Comparison of ENCODE assay signal across 13 mouse cellular contexts in genomic region chr1:74084752-74085151, GRCm38 (mm10). TPM values are rescaled to one million over a fixed set of nuclear protein-coding genes. Genes with fewer than 3 reads are reported as not detected.
DNase-seq lines count a peak whose midpoint lies in the region; ATAC-seq and TF ChIP-seq lines count a peak whose summit lies in the region.
"Had no signal": no experiment of that assay in that cellular context is flagged by ENCODE, and none has a peak within 500 bp of the region (broad histone marks: within the 10 kb centered on the region; RNA-seq: fewer than 3 reads in every experiment).

No protein-coding gene starts in this region.

- WGBS in heart, embryonic 10.5 days: 33% methylated on average over 5 of the region's 5 CpGs
- 32% methylated on average over 5 of the region's 5 CpGs for WGBS in kidney, postnatal 0 days
- WGBS in limb, embryonic 12.5 days: 31% methylated on average over 5 of the region's 5 CpGs
- WGBS in liver, embryonic 11.5 days: 39% methylated on average over 5 of the region's 5 CpGs

- H3K27ac ChIP-seq in heart, embryonic 10.5 days: peak overlapping the region; percentile 31; the same call in 1 of the 2 replicates
- peak overlapping the region; percentile 64 for H3K27ac ChIP-seq in kidney, postnatal 0 days
- peak overlapping the region; percentile 45; the same call in 1 of the 2 replicates for H3K27ac ChIP-seq in limb, embryonic 12.5 days
- no peak overlapping the region for H3K27ac ChIP-seq in liver, embryonic 11.5 days (ENCODE audit: low read depth, low read length)
- H3K27ac ChIP-seq: hindbrain, embryonic 15.5 days; liver, embryonic 15.5 days had no signal

- TF ChIP-seq CTCF in kidney, postnatal 0 days (IDR thresholded peaks at IDR 0.05; ENCODE audit: low read depth): no peak

- no peak overlapping the region for H3K4me2 ChIP-seq in kidney, postnatal 0 days (ENCODE audit: low read length)
- no peak overlapping the region for H3K4me2 ChIP-seq in limb, embryonic 12.5 days
- H3K4me2 ChIP-seq in liver, embryonic 11.5 days: no peak overlapping the region
- H3K4me2 ChIP-seq: hindbrain, embryonic 15.5 days; liver, embryonic 15.5 days had no signal

- H3K36me3 ChIP-seq in heart, embryonic 10.5 days: no peaks in the 10 kb centered on the region
- no peaks in the 10 kb centered on the region for H3K36me3 ChIP-seq in kidney, postnatal 0 days (ENCODE audit: insufficient read depth, low read length)
- peaks cover 9% of the 10 kb centered on the region for H3K36me3 ChIP-seq in limb, embryonic 12.5 days
- H3K36me3 ChIP-seq in liver, embryonic 11.5 days (ENCODE audit: control insufficient read depth, insufficient read depth, low read length): no peaks in the 10 kb centered on the region
- H3K36me3 ChIP-seq: hindbrain, embryonic 15.5 days; liver, embryonic 15.5 days had no signal

- peaks cover 48% of the 10 kb centered on the region for H3K4me1 ChIP-seq in heart, embryonic 10.5 days
- H3K4me1 ChIP-seq in kidney, postnatal 0 days (replicated peaks; ENCODE audit: insufficient read depth, low read length): peaks cover 24% of the 10 kb centered on the region
- H3K4me1 ChIP-seq in limb, embryonic 12.5 days (replicated peaks): peaks cover 62% of the 10 kb centered on the region
- peaks cover 24% of the 10 kb centered on the region for H3K4me1 ChIP-seq in liver, embryonic 11.5 days (replicated peaks; ENCODE audit: control insufficient read depth, insufficient read depth, low read length)

- H3K4me3 ChIP-seq in heart, embryonic 10.5 days: no peak overlapping the region
- no peak overlapping the region for H3K4me3 ChIP-seq in kidney, postnatal 0 days (replicated peaks; ENCODE audit: low read depth, low read length)
- H3K4me3 ChIP-seq in limb, embryonic 12.5 days (replicated peaks): no peak overlapping the region
- H3K4me3 ChIP-seq in liver, embryonic 11.5 days (ENCODE audit: low read depth, low read length): no peak overlapping the region
- H3K4me3 ChIP-seq: hindbrain, embryonic 15.5 days; liver, embryonic 15.5 days had no signal

- H3K9me3 ChIP-seq in heart, embryonic 10.5 days: no peaks in the 10 kb centered on the region
- no peaks in the 10 kb centered on the region for H3K9me3 ChIP-seq in kidney, postnatal 0 days (replicated peaks; ENCODE audit: low read length)
- no peaks in the 10 kb centered on the region for H3K9me3 ChIP-seq in limb, embryonic 12.5 days
- H3K9me3 ChIP-seq in liver, embryonic 11.5 days (ENCODE audit: control insufficient read depth, low read length): no peaks in the 10 kb centered on the region
- H3K9me3 ChIP-seq: hindbrain, embryonic 15.5 days; liver, embryonic 15.5 days had no signal

- no peak for DNase-seq in heart, embryonic 10.5 days (ENCODE audit: low spot score)
- DNase-seq in heart, postnatal 36 days: no peak
- no peak for DNase-seq in kidney, postnatal 0 days (ENCODE audit: low spot score)
- no peak for DNase-seq in kidney, adult 11 months
- peak; percentile 31 for DNase-seq in MN1 (ENCODE audit: low spot score)
- no peak for DNase-seq in liver, embryonic 11.5 days (ENCODE audit: low spot score)
- DNase-seq in ovary, postnatal 36 days (ENCODE audit: low spot score): no peak
- DNase-seq: embryo, embryonic 11 days; forebrain, postnatal 0 days had no signal

- H3K27me3 ChIP-seq in heart, embryonic 10.5 days (ENCODE audit: insufficient read depth, poor library complexity, severe bottlenecking): peaks cover 18% of the 10 kb centered on the region; the same call in 1 of the 2 replicates
- H3K27me3 ChIP-seq in kidney, postnatal 0 days (ENCODE audit: insufficient read depth, low read length): no peaks in the 10 kb centered on the region
- no peaks in the 10 kb centered on the region for H3K27me3 ChIP-seq in limb, embryonic 12.5 days
- H3K27me3 ChIP-seq in liver, embryonic 11.5 days (replicated peaks; ENCODE audit: control insufficient read depth, insufficient read depth, low read length): peaks cover 3% of the 10 kb centered on the region
- H3K27me3 ChIP-seq: hindbrain, embryonic 15.5 days had no signal

- intact Hi-C loops in heart, postnatal 36 days (cut with DNase I): loop anchor here (5.0 kb wide), 1 partner anchor 113 kb away; no protein-coding TSS in a partner anchor

- peak; percentile 45; the same call in 1 of the 2 replicates for ATAC-seq in kidney, postnatal 0 days (replicated peaks; ENCODE audit: low FRiP score, low read depth)
- ATAC-seq in limb, embryonic 12.5 days (ENCODE audit: insufficient number of reproducible peaks, insufficient read depth, low FRiP score, low TSS enrichment, low read depth): no peak
- ATAC-seq in liver, embryonic 11.5 days (replicated peaks; ENCODE audit: low FRiP score): no peak

- H3K9ac ChIP-seq in kidney, postnatal 0 days (ENCODE audit: low read depth, low read length): no peak overlapping the region
- no peak overlapping the region for H3K9ac ChIP-seq in limb, embryonic 12.5 days (replicated peaks)
- no peak overlapping the region for H3K9ac ChIP-seq in liver, embryonic 11.5 days (ENCODE audit: low read depth, low read length)
- H3K9ac ChIP-seq: forebrain, postnatal 0 days; hindbrain, embryonic 15.5 days; liver, embryonic 15.5 days had no signal

RNA-seq across cellular contexts. Expression of gene Tns1, which starts 39.5 kb away (rescaled TPM):
- 49.8 and 75.4 TPM in 2 replicates for polyA plus RNA-seq in heart, embryonic 10.5 days (2016; fragmentation: Nextera tagmentation; extraction: Ambion mirVana)
- total RNA-seq in heart, postnatal 36 days (2021): 100 to 1,000 TPM; 672 to 786 TPM
- 65.4 and 71.8 TPM in 2 replicates for polyA plus RNA-seq in kidney, postnatal 0 days (2015; fragmentation: Nextera tagmentation; extraction: Ambion mirVana)
- polyA plus RNA-seq in limb, embryonic 12.5 days (2016; fragmentation: Nextera tagmentation; extraction: Ambion mirVana): 36.7 and 44.9 TPM in 2 replicates
- polyA plus RNA-seq in liver, embryonic 11.5 days (2014; fragmentation: Nextera tagmentation; extraction: Ambion mirVana): 19.4 and 20.4 TPM in 2 replicates

RNA-seq across cellular contexts. Expression of gene Rufy4, which starts 40.6 kb away (rescaled TPM):
- polyA plus RNA-seq in heart, embryonic 10.5 days (2016; fragmentation: Nextera tagmentation; extraction: Ambion mirVana): 0.16 and 0.23 TPM in 2 replicates
- 1 to 10 TPM in 1 of 2 experiments, under 1 TPM in 1; 0.69 to 1.2 TPM for total RNA-seq in heart, postnatal 36 days (2021)
- 0.07 and 0.18 TPM in 2 replicates for polyA plus RNA-seq in kidney, postnatal 0 days (2015; fragmentation: Nextera tagmentation; extraction: Ambion mirVana)
- 0.15 and 0.18 TPM in 2 replicates for polyA plus RNA-seq in limb, embryonic 12.5 days (2016; fragmentation: Nextera tagmentation; extraction: Ambion mirVana)
- polyA plus RNA-seq in liver, embryonic 11.5 days (2014; fragmentation: Nextera tagmentation; extraction: Ambion mirVana): 0.17 and 0.34 TPM in 2 replicates
- total RNA-seq: forebrain, postnatal 0 days; layer of hippocampus, postnatal 25 days had no signal
- polyA plus RNA-seq: liver, embryonic 15.5 days had no signal
